Mouse (Mus musculus) stomach, embryonic 16.5 days (tissue): ENCODE results near the gene Ldb2. TPM values are rescaled to one million over a fixed set of nuclear protein-coding genes. Genes with fewer than 3 reads are reported as not detected.

Experiments
- ATAC-seq: fragments of 200-750 bp; cut with Nextera tagmentation; 2 replicates; pipeline ENCODE4 v1.8.0; 2017; ENCODE audit warnings: moderate number of reproducible peaks, moderate TSS enrichment; ENCODE audit not compliant: insufficient read depth, low FRiP score
- H3K27ac ChIP-seq: fragments of 300-500 bp; sonication (generic); 2 replicates; pipeline ENCODE4 v1.5.1; 2014; ENCODE audit warnings: low read length
- H3K27me3 ChIP-seq: fragments of 300-500 bp; sonication (generic); 2 replicates; pipeline ENCODE4 v1.6.1; 2014; ENCODE audit warnings: low read length, control low read depth, mixed read lengths; ENCODE audit not compliant: control insufficient read depth, insufficient read depth
- H3K36me3 ChIP-seq: fragments of 300-500 bp; sonication (generic); 2 replicates; pipeline ENCODE4 v1.6.1; 2014; ENCODE audit warnings: low read length; ENCODE audit not compliant: control insufficient read depth, insufficient read depth
- H3K4me1 ChIP-seq: fragments of 300-500 bp; sonication (generic); 2 replicates; pipeline ENCODE4 v1.6.1; 2014; ENCODE audit warnings: low read length, control low read depth, mixed read lengths; ENCODE audit not compliant: control insufficient read depth, insufficient read depth
- H3K4me2 ChIP-seq: fragments of 300-500 bp; sonication (generic); 2 replicates; pipeline ENCODE4 v1.6.1; 2014; ENCODE audit warnings: low read depth, low read length, mixed read lengths
- H3K4me3 ChIP-seq: fragments of 300-500 bp; sonication (generic); replicated peaks from 2 replicates; pipeline ENCODE4 v1.5.1; 2014; ENCODE audit warnings: mild to moderate bottlenecking, low read length
- H3K9ac ChIP-seq: fragments of 300-500 bp; sonication (generic); 2 replicates; pipeline ENCODE4 v1.6.1; 2014; ENCODE audit warnings: low read length
- H3K9me3 ChIP-seq: fragments of 300-500 bp; sonication (generic); replicated peaks from 2 replicates; pipeline ENCODE4 v1.6.1; 2016; ENCODE audit warnings: low read length, control low read depth; ENCODE audit not compliant: control insufficient read depth
- WGBS: fragments of 180-500 bp; shearing (Covaris S2); extraction: QIAGEN DNeasy Blood & Tissue Kit; methylation state at CpG from one replicate; pipeline ENCODE4 v1.1.7; 2014; 5-methylcytosine and 5-hydroxymethylcytosine counted together
- polyA plus RNA-seq: library from polyadenylated mRNA; unstranded; fragments of >200 nt; fragmentation: Nextera tagmentation; extraction: Ambion mirVana; gene quantifications from 2 replicates; pipeline ENCODE4 v1.2.1, GENCODE M21; 2015

Ldb2 gene
- polyA plus RNA-seq, 1 experiment from 2014 or later, result 38.5 TPM

DNA sequence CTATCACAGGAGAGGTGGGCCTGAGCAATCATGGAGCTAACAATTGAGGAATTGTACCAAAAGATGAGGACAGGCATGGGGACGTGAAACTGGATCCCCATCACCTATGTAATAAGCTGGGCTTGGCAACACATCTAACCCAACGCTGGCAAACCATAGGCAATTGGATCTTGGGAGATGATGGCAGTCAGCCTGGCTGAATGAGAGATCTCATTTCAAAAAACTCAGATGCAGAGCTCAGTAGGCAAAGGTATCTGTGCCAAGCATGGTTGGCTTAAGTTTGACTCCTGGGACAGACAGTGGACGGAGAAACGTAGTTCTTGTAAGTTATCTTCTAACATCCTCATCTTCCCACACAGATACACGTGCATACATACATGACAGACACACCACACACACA lies 294.3 kb downstream of the Ldb2 start:
- Histone ChIP-seq H3K27me3 (no peaks in the 10 kb centered on the region), H3K4me3 (no peak overlapping the region), H3K9me3 (no peaks in the 10 kb centered on the region), H3K27ac (no peak overlapping the region), H3K36me3 (no peaks in the 10 kb centered on the region), H3K4me1 (no peaks in the 10 kb centered on the region), H3K4me2 (no peak overlapping the region), H3K9ac (no peak overlapping the region)
- 85% methylated on average over 5 of the region's 5 CpGs for WGBS
- ATAC-seq, result no peak

DNA sequence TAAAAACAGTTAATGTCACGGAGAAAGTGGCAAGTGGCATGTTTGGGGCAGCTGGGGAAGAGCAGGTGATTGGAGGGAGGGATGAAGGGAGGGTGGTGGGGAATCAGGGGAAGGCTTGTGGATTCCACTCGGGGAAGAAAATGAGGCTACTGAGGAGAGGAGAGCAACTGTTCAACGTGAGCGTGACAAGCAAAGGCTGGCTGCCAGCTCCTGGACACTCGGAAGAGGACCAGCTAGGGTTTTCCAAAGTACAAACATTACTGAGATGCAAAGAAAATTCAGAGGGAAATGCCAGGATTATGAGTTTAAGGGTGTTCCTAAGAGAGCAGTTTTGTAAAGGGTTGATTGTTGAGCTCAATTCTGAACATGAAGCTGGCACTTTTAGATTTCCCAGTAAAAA lies 294.7 kb downstream of the Ldb2 start:
- Histone ChIP-seq H3K4me3 (no peak overlapping the region), H3K36me3 (no peaks in the 10 kb centered on the region), H3K9ac (no peak overlapping the region), H3K27me3 (no peaks in the 10 kb centered on the region), H3K4me1 (no peaks in the 10 kb centered on the region), H3K27ac (no peak overlapping the region), H3K9me3 (no peaks in the 10 kb centered on the region), H3K4me2 (no peak overlapping the region)
- WGBS, result 55% methylated on average over 5 of the region's 5 CpGs
- ATAC-seq, result no peak

DNA sequence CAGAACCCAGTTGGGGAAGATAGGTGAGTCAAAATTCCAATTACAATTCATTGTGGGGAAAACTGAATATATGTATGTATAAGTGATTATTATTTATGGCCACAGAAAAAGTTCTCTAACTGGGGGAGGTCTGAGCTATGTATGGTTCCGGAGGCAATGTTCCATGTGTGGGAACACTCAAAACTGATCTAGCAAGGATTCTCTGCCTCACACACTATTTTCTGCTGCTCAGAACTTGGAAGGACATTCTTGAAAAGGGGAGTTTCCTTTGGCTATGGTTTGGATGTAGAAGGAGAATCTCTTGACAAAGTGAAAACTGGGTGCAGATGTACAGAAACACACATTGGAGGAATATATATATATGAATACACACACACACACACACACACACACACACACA lies 301.3 kb downstream of the Ldb2 start:
- no peak overlapping the region for H3K4me3 ChIP-seq
- no peak overlapping the region for H3K9ac ChIP-seq
- no peaks in the 10 kb centered on the region for H3K9me3 ChIP-seq
- H3K4me2 ChIP-seq, result no peak overlapping the region
- H3K36me3 ChIP-seq, result no peaks in the 10 kb centered on the region
- WGBS, result 100% methylated on average over 1 of the region's 1 CpGs
- H3K27ac ChIP-seq, result no peak overlapping the region
- ATAC-seq, result no peak
- H3K27me3 ChIP-seq, result no peaks in the 10 kb centered on the region
- 0 out of 2 replicates have a peak, but pooled peaks cover 2% of the 10 kb centered on the region for H3K4me1 ChIP-seq

DNA sequence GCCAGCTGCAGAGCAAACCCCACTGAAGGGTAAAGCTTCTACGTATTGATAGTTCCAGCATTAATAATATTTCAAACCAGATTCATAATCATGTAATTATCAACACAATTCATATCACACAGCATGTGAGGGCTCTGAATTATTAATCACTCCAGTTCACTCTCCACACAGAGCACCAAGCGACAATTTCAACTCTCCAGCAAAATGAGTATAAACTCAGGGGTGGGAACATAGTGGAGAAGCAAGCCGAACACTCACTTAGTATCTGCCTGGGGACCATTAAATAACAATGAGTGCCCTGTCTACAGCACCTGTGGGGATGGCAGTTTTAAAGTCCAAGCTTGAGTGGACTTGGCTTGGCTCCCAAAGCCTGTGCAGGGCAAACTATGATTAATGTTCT lies 302.6 kb downstream of the Ldb2 start:
- Histone ChIP-seq H3K27ac (no peak overlapping the region), H3K9ac (no peak overlapping the region), H3K4me2 (no peak overlapping the region), H3K4me3 (no peak overlapping the region), H3K9me3 (no peaks in the 10 kb centered on the region), H3K4me1 (0 out of 2 replicates have a peak, but pooled peaks cover 2% of the 10 kb centered on the region), H3K27me3 (no peaks in the 10 kb centered on the region), H3K36me3 (no peaks in the 10 kb centered on the region)
- no peak for ATAC-seq
- WGBS, result 82% methylated on average over 3 of the region's 3 CpGs

DNA sequence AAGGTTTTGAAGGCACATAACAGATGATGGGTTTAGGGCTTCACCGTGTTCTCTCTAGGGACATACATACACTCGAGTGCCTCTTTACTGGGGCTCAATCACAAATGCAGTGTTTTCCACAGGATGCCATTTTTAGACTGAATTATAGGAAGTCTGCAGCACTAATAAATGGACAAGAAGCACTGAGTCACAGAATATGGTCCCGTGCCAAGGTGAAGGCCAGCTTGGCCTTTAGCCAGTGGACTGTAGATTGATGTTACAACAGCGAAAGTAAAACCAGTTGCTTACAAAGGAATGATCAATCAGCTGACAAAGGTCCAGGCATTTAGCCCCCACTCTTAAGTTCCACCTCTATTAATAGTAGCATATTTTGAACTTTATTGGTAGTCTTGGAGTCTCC lies 304.4 kb downstream of the Ldb2 start:
- Histone ChIP-seq H3K27ac (no peak overlapping the region), H3K9me3 (no peaks in the 10 kb centered on the region), H3K9ac (no peak overlapping the region), H3K27me3 (no peaks in the 10 kb centered on the region), H3K4me1 (0 out of 2 replicates have a peak, but pooled peaks cover 2% of the 10 kb centered on the region), H3K4me2 (no peak overlapping the region), H3K36me3 (no peaks in the 10 kb centered on the region), H3K4me3 (no peak overlapping the region)
- ATAC-seq, result no peak
- 52% methylated on average over 4 of the region's 4 CpGs for WGBS

DNA sequence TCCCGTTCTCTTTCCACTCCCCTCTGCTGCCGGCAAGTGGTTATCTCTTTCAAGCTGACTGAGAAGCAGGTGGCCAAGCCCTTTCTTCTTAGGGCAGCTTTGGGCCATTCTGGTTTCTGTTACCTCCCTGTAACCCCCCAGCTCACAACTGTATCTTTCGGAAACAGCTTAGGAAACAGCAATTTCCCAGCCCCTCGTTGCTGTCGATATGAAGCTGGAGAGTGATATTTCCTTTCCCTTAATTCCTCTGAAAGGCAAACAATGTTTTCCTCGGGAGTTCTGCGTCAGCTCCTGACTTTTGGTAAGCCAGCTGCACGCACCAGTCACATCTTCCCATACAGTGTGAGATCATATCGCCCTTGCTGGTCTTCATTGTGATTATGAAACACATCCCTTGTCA lies 305.3 kb downstream of the Ldb2 start:
- H3K4me3 ChIP-seq, result no peak overlapping the region
- H3K36me3 ChIP-seq, result no peaks in the 10 kb centered on the region
- no peak overlapping the region for H3K9ac ChIP-seq
- no peak overlapping the region for H3K27ac ChIP-seq
- no peak overlapping the region for H3K4me2 ChIP-seq
- 0 out of 2 replicates have a peak, but pooled peaks cover 2% of the 10 kb centered on the region for H3K4me1 ChIP-seq
- H3K9me3 ChIP-seq, result no peaks in the 10 kb centered on the region
- WGBS, result 47% methylated on average over 9 of the region's 9 CpGs
- H3K27me3 ChIP-seq, result no peaks in the 10 kb centered on the region
- ATAC-seq, result no peak

DNA sequence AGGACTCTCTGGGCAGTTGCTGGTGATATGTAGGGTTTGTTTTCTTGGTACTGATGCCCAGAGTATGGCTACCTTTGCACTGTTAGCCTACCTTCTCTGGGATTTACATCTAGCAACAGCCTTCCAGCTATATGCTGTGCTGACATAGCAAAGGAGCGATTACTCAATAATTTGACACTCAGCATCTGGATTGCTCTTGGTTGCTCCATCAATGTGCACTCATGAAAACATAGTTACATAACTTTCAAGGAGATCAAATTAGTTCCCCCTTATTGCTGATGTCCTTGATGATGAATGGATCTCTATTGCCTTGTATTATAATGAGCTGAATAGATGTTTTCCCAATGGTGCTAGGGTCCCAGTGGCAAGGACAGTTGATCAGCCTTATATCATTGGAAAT lies 308.0 kb downstream of the Ldb2 start:
- ATAC-seq, result no peak
- 0 out of 2 replicates have a peak, but pooled peaks cover 2% of the 10 kb centered on the region for H3K4me1 ChIP-seq
- H3K9me3 ChIP-seq, result no peaks in the 10 kb centered on the region
- no peak overlapping the region for H3K4me3 ChIP-seq
- no peak overlapping the region for H3K4me2 ChIP-seq
- WGBS, result 96% methylated on average over 1 of the region's 1 CpGs
- no peak overlapping the region for H3K9ac ChIP-seq
- H3K27ac ChIP-seq, result no peak overlapping the region
- H3K36me3 ChIP-seq, result no peaks in the 10 kb centered on the region
- no peaks in the 10 kb centered on the region for H3K27me3 ChIP-seq

DNA sequence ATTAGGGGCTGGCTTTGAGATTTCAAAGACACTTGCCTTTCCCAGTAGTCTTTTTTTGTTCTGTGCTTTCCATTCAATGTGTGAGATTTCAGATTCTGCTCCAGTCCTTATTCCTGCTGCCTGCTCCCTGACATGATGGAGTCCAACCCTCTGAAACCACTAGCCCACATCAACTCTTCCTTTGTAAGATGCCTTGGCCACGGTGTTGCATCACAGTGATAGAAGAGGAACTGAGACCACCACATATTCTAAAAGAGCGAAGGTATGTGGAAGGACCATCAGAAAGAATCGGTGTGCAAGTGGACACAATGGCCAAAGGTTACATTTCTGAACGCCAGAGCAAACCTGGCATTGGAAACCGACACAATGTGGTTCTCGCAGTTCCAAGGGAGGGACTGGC lies 309.0 kb downstream of the Ldb2 start:
- Histone ChIP-seq H3K27me3 (no peaks in the 10 kb centered on the region), H3K4me3 (no peak overlapping the region), H3K9ac (no peak overlapping the region), H3K27ac (no peak overlapping the region), H3K4me1 (0 out of 2 replicates have a peak, but pooled peaks cover 2% of the 10 kb centered on the region), H3K9me3 (no peaks in the 10 kb centered on the region), H3K4me2 (no peak overlapping the region), H3K36me3 (no peaks in the 10 kb centered on the region)
- ATAC-seq, result no peak
- 91% methylated on average over 6 of the region's 6 CpGs for WGBS

DNA sequence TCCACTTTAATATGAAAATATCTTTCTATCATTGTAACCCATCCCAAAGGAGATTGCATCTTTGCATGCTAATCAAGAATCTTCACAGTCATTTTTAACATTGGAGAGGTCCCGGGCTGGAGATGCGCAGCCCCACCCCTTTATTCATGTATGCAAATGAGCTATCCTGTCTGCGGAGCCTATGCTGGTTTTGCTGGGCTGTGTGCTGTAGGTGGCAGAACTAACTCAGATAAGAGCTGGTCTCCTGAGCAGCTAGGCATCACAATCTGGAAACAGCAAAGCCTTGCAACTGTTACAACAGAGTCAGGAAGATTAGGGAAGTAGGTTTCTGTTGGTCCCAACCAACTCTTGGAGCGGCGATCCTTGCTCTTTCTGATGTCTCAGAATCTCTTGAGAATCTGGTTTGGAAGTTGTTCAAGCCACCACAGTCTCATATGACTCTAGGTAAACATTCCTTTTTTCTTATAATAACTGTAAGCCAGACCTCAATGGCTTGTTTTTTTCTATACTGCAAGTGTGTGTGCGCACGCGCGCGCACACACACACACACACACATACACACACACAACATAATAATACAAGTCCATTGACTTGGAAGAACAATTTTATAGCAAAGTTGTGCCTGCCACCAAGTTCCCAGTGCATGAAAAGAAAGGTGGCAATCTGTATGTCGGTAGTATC lies 315.9 kb downstream of the Ldb2 start:
- 69% methylated on average over 11 of the region's 11 CpGs for WGBS
- no peak overlapping the region for H3K27ac ChIP-seq
- no peak for ATAC-seq

More for the DNA sequence above, 315.9 kb downstream of the Ldb2 start:
- Histone ChIP-seq H3K9me3 (no peaks in the 10 kb centered on the region), H3K36me3 (no peaks in the 10 kb centered on the region), H3K4me1 (no peaks in the 10 kb centered on the region), H3K4me3 (no peak overlapping the region), H3K9ac (no peak overlapping the region), H3K27me3 (no peaks in the 10 kb centered on the region), H3K4me2 (no peak overlapping the region)
